Mouse (Mus musculus) heart, postnatal 36 days (tissue): ENCODE data around the gene Tnrc6a. TPM values are rescaled to one million over a fixed set of nuclear protein-coding genes. Genes with fewer than 3 reads are reported as not detected.
"Not testable (repeated sequence)": the region's sequence is repeated elsewhere in the genome, so short reads cannot be mapped to it uniquely, and the experiment has no call there.

ENCODE experiments used
- DNase-seq, 2 experiments: peaks; one replicate each; pipeline ENCODE4 v3.0.0; 2021 to 2022
- intact Hi-C: fragments of 180-260 bp; cut with DNase I; formaldehyde crosslinking; loops from one replicate; pipeline ENCODE4 v1.15.1; 2025
- total RNA-seq, 2 experiments: library from RNA; stranded (reverse); gene quantifications; 2 replicates each; pipeline ENCODE4 v1.2.3; 2021

The Tnrc6a gene
- total RNA-seq: 10 to 100 TPM; 32.6 to 36.9 TPM

DNA sequence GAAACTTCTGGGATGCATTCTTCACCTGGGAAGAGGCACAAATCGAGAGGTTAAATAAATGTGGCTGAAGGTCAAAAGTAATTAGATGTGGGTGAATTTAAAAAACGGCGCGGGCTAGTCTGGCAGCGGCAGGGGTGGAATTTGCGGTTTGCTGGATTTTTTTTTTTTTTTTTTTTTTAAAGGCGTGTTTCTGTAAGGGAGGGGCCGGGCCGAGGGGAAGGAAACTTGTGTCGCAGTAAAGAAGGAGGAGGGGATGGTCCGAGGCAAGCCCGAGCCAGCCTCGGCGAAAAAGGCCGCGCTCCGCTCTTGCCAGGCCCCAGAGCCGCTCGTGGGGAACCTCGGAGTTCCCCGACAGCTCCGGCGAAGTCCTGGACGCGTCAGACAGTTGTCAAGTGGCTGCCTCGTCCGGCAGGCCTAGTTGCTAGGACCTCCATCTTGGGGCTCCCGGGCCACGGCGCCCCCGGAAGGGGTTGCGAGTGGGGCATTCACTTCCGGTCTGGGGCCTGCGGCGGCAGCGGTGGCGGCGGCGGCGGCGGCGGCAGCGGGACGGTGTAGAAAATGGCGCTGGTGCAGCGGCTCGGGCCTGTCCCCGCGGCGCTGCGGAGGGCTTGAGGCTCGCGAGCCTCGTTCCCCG is at the start of gene Tnrc6a:
Gene Tnrc6a, plus strand, starts transcription at position 221 of the 634 bp plus-strand sequence.
- DNase-seq: peak; percentile 93 to 99
- intact Hi-C loops: loop anchor here (2.0 kb wide), 1 partner anchor 27 kb away; no protein-coding TSS in a partner anchor

DNA sequence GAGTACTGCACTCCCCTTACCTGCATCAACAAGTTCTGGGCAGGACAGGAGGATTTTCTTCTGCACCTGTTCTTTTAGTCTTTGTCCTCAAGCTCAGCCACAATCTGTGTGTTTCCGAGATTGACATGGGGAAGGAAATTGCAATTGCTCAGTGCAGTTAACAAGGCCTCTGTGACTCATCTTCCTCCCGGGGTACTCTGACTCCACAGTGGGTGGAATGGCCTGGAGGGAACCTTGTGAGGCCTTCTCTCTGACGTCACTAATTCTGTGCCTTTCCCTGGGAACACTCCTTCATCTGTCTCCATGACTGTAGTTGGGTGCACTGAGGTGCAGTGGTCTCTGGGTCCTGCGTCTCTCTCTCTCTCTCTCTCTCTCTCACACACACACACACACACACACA is 41.4 kb upstream of the Tnrc6a start:
- intact Hi-C loops: no loop called here
- DNase-seq: no peak

DNA sequence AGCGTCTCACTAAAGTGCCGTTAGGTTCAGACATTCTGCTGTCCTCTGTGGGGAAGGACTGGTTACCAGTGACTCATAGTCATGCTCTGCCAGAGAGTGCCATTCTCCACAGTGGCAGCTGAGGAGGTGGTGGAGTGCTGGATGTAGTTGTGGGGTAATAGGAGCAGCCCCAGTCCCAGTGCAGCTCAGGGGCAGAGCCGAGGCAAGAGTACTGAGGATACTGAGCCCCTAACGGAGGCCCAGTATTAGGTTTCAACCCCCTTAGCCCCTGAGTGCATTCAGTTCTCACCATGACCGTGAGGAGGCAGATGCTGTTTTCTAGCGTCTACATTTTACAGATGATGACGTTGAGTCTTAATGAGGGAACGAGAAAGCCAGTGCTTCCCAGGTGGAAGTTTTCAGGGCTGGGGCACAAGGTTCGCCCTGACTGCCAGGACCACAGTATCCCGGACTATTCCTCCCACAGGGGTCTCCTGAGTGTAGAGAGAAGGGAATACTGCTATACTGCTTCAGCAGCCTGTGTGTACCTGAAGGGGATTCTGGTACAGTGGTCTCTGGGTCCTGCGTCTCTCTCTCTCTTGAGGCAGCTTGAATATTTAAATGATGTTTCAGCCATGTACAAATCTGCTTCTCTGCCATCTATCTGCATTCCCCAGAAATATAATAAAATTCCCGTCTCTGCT is 40.1 kb upstream of the Tnrc6a start:
- intact Hi-C loops: no loop called here
- no peak for DNase-seq

- intact Hi-C loops: no loop called here
- peak; percentile 42 to 46 for DNase-seq
Observed at GRCm38 (mm10) chr7:123084180-123084691, 39.4 kb upstream of the Tnrc6a start.

GRCm38 (mm10) chr7:123084708-123085107 is 39.0 kb upstream of the Tnrc6a start:
- DNase-seq: no peak
- intact Hi-C loops: no loop called here

GRCm38 (mm10) chr7:123088920-123089319 is 34.8 kb upstream of the Tnrc6a start:
- DNase-seq: no peak
- intact Hi-C loops: no loop called here

- intact Hi-C loops: loop anchor here (2.0 kb wide), 1 partner anchor 26 kb away; the partner anchor contains the start of gene Tnrc6a
- no peak for DNase-seq
Observed at GRCm38 (mm10) chr7:123096344-123097120, 27.2 kb upstream of the Tnrc6a start.

- intact Hi-C loops: loop anchor here (2.0 kb wide), 1 partner anchor 25 kb away; the partner anchor contains the start of gene Tnrc6a
- peak; percentile 76 to 78 for DNase-seq
Observed at GRCm38 (mm10) chr7:123097891-123098750, 25.6 kb upstream of the Tnrc6a start.

DNA sequence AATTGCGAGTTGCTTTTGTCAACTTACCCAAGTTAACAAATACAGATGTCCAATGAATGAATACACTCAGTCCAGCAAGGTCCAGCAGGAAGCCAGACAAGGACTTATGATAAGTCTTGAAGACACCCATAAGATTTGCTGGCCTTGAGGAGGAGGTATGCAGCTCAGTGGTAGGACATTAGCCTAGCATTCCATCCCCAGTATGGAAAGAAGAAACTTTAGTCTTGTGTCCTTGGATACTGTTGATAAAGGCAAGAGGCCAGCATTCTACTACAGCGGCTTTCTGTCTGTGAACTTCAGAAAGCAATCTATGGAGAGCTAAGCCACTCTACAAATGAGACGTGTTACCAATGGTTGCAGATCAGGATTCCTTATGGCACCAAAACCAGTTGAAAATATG is 22.4 kb upstream of the Tnrc6a start:
- intact Hi-C loops: no loop called here
- DNase-seq: no peak

GRCm38 (mm10) chr7:123105381-123105780 is 18.3 kb upstream of the Tnrc6a start:
- DNase-seq, intact Hi-C loops: not testable (repeated sequence)

DNA sequence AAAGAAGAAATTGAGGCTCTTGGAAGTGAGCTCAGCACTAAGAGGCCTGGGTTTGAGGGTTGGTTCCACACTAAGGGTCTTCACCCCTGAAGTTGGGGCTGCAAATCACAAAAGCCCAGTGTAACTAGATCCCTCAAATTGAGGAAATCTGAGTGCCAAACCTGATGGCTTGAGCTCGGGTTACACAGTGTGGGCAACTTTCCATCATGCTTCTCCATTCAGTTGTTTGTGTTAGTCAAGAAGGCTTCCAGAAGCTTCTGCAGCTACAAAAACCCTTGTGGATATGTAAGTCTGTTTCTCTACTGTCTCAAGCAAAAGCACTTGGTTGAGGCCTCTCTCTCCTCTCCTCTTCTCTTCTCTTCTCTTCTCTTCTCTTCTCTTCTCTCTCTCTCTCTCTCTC is 17.8 kb upstream of the Tnrc6a start:
- intact Hi-C loops: no loop called here
- no peak for DNase-seq

DNA sequence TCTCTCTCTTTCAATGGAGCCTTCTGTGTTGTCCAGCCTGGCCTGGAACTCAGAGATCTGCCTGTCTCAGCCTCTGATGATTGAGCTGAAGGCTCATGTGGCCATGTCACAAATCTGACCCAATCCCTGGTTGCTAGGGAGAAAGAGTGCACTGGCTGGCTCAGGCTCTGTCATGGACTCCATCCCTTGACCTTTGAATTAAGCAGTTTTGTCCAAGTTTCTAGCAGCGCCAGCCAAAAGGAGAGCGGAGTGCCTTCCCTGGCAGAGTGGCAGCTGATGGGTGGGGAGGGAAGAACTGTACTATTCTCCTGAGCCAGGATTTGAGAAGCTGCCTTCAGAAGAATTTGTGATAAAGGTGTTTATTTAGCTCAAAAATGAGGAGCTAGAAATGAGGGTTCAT is 17.4 kb upstream of the Tnrc6a start:
- intact Hi-C loops: no loop called here
- DNase-seq: no peak

DNA sequence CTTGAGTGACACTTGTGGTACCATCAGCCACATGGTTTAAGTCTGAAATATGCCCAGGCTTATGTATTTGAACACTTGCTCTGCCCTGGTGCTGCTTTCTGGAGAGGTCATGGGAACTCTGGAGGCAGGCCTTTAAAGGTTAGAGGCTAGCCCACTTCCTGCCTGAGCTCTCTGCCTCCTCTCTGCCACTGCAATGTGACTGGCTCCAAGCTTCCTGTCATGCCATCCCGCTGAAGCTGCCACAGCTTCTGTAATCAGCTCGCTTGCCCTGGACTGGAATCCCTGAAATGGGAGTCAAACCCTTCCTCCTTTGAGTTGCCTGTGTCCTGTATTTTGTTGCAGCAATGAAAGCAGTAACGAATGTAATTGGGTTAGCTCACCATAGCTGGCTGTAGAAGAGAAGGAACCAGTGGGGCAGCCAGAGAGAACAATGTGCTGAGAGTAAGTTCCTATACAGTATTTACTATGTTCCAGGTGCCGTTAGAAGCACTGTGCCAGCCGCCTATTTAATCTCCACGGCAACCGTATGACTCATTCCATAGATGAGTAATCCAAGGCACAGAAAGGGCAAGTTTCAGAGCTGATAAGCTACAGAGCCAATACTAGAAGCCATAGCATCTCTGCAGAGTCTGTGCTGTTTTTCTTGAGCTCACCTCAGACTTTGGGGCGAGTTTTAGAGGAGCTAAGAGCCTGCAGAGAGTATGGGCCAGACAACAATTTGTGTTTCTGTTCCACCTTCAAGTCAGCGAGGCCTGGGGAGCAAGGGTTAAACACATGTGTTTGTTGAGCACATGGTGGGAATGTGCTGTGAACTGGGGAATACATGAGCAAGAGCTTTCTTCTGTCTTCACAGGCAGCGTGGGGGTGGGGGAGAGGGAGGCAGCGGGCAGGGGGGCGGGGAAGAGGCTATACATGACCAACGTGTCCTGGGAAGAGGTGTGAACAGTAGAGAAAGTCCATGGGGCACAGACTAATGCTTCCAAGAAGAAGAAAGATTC is 15.3 kb upstream of the Tnrc6a start:
- DNase-seq: no peak
- intact Hi-C loops: no loop called here

DNA sequence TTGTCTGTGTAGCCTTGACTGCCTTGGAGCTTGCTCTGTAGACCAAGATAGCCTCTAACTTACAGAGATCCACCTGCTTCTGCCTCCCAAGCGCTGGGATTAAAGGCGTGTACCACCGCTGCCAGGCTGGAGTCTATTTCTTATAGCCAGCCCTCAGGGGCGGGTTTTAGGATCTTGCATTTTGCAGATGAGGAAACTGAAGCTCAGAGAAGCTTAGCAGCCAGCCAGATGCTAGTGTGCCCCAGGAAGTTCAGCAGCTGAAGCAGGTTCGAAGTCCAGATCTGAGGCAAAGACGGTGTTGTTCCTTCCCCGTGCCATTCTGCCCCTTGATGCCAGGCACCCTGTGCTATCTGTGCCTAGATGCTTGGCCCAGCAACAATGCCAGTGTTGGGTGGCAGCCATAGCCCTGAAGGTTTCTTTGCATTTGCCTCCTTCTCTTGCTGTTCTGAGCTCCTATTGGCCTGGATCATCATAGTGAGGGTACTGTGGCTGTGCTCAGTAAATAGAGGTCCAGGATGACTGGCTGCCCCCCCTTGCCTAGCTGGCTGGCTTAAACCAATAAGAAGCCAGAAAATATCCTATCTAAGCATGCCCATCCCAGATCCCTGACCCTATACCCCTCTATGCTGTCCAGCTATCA is 14.2 kb upstream of the Tnrc6a start:
- intact Hi-C loops: no loop called here
- DNase-seq: peak in 1 of 2 experiments; percentile 18

DNA sequence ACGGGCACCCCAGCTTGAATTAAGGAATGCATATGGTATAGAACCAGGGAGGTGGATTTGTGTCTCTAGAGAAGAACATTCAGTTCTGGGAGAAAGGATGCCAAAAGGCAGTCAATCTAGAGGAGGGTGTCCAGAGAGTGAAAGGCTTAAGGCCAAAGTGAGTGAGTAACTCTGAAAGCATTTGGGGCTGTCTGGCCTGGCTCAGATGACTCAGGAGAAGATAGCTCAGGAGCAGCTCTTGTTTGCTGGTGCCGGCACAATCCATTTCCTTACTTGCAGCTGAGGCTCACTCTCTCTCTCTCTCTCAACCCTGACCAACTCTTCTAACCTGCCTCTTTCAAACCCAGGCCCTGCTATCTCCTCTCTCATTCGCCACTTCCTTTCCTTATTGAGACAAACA is 13.6 kb upstream of the Tnrc6a start:
- intact Hi-C loops: no loop called here
- DNase-seq: peak; percentile 39 to 51

GRCm38 (mm10) chr7:123113590-123113989 is 10.1 kb upstream of the Tnrc6a start:
- DNase-seq: no peak
- intact Hi-C loops: no loop called here

- DNase-seq: no peak
- intact Hi-C loops: no loop called here
Observed at GRCm38 (mm10) chr7:123116799-123117198, 6.9 kb upstream of the Tnrc6a start.

DNA sequence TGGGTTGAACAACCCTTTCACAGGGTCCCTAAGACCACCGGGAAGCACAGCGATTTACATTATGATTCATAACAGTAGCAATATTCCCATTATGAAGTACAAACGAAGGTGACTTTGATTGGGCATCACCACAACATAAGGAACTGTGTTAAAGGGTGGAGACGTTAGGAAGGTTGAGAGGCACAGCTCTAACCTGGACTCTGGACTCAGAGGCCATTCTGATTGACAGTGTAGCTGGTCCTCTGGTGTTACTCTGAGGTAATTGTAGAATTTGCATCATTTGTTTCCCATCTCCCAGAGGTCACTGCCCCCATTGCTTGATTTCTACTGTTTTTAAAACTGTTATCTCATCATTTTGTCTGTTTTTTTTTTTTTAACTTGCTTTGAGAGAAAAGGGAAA is 6.5 kb upstream of the Tnrc6a start:
- no peak for DNase-seq
- intact Hi-C loops: no loop called here

GRCm38 (mm10) chr7:123120516-123120915 is 3.2 kb upstream of the Tnrc6a start:
- no peak for DNase-seq
- intact Hi-C loops: no loop called here
